Mouse (Mus musculus) lung, embryonic 16.5 days (tissue): ENCODE measurements around the gene S1pr3. TPM values are rescaled to one million over a fixed set of nuclear protein-coding genes. Genes with fewer than 3 reads are reported as not detected.
A peak's percentile ranks its signal among the peaks of the same experiment; 100 is the strongest.

Source experiments
- ATAC-seq: fragments of 200-750 bp; cut with Nextera tagmentation; 2 replicates; pipeline ENCODE4 v1.8.0; 2017; ENCODE audit warnings: low read depth, mild to moderate bottlenecking, moderate library complexity
- H3K27ac ChIP-seq: fragments of 300-500 bp; sonication (generic); 2 replicates; pipeline ENCODE4 v1.5.1; 2014; ENCODE audit warnings: mild to moderate bottlenecking, control low read depth, low read length
- H3K27me3 ChIP-seq: fragments of 300-500 bp; sonication (generic); 2 replicates; pipeline ENCODE4 v1.6.1; 2014; ENCODE audit warnings: low read depth, low read length, mixed read lengths; ENCODE audit not compliant: control insufficient read depth, insufficient read depth
- H3K36me3 ChIP-seq: fragments of 300-500 bp; sonication (generic); 2 replicates; pipeline ENCODE4 v1.6.1; 2014; ENCODE audit warnings: low read length; ENCODE audit not compliant: control insufficient read depth, insufficient read depth
- H3K4me1 ChIP-seq: fragments of 300-500 bp; sonication (generic); replicated peaks from 2 replicates; pipeline ENCODE4 v1.6.1; 2014; ENCODE audit warnings: low read length, mixed read lengths; ENCODE audit not compliant: control insufficient read depth, insufficient read depth
- H3K4me2 ChIP-seq: fragments of 300-500 bp; sonication (generic); 2 replicates; pipeline ENCODE4 v1.6.1; 2014; ENCODE audit warnings: low read depth, low read length, control low read depth
- H3K4me3 ChIP-seq: fragments of 300-500 bp; sonication (generic); 2 replicates; pipeline ENCODE4 v1.5.1; 2014; ENCODE audit warnings: mild to moderate bottlenecking, low read length, control low read depth
- H3K9ac ChIP-seq: fragments of 300-500 bp; sonication (generic); 2 replicates; pipeline ENCODE4 v1.6.1; 2014; ENCODE audit warnings: low read length, control low read depth
- H3K9me3 ChIP-seq: fragments of 300-500 bp; sonication (generic); 2 replicates; pipeline ENCODE4 v1.6.1; 2016; ENCODE audit warnings: low read length; ENCODE audit not compliant: control insufficient read depth
- WGBS: fragments of 180-500 bp; shearing (Covaris S2); extraction: QIAGEN DNeasy Blood & Tissue Kit; methylation state at CpG from one replicate; pipeline ENCODE4 v1.1.7; 2014; 5-methylcytosine and 5-hydroxymethylcytosine counted together
- polyA plus RNA-seq: library from polyadenylated mRNA; unstranded; fragments of >200 nt; fragmentation: Nextera tagmentation; extraction: Ambion mirVana; gene quantifications from 2 replicates; pipeline ENCODE4 v1.2.1, GENCODE M21; 2015

The S1pr3 gene
- polyA plus RNA-seq, 1 experiment from 2014 or later: 117 TPM

- Histone ChIP-seq H3K4me2 (no peak overlapping the region), H3K27me3 (no peaks in the 10 kb centered on the region), H3K36me3 (no peaks in the 10 kb centered on the region), H3K9ac (no peak overlapping the region), H3K9me3 (peaks cover 8% of the 10 kb centered on the region; the same call in 1 of the 2 replicates), H3K4me3 (no peak overlapping the region), H3K4me1 (peaks cover 9% of the 10 kb centered on the region), H3K27ac (no peak overlapping the region)
- WGBS: 90% methylated on average over 3 of the region's 3 CpGs
- ATAC-seq: no peak
These were observed 8.9 kb upstream of the S1pr3 start for GRCm38 (mm10) chr13:51399562-51399961.

- peak; percentile 31; the same call in 1 of the 2 replicates for ATAC-seq
- peak overlapping the region; percentile 53 for H3K9ac ChIP-seq
- WGBS: 28% methylated on average over 14 of the region's 14 CpGs
These were observed 8.2 kb upstream of the S1pr3 start for GRCm38 (mm10) chr13:51400186-51400719.

GRCm38 (mm10) chr13:51400736-51401501, 7.5 kb upstream of the S1pr3 start:
- peak overlapping the region; percentile 80 for H3K4me2 ChIP-seq
- H3K27me3 ChIP-seq: no peaks in the 10 kb centered on the region
- no peak overlapping the region for H3K27ac ChIP-seq
- H3K9me3 ChIP-seq: no peaks in the 10 kb centered on the region
- H3K4me3 ChIP-seq: peak overlapping the region; percentile 43
- 0 out of 2 replicates have a peak, but pooled peaks have one; percentile 16 for ATAC-seq
- WGBS: 8% methylated on average over 20 of the region's 20 CpGs
- H3K9ac ChIP-seq: peak overlapping the region; percentile 53
- peaks cover 11% of the 10 kb centered on the region for H3K4me1 ChIP-seq
- H3K36me3 ChIP-seq: no peaks in the 10 kb centered on the region

More at GRCm38 (mm10) chr13:51400186-51400719, 8.2 kb upstream of the S1pr3 start:
- Histone ChIP-seq H3K36me3 (no peaks in the 10 kb centered on the region), H3K27ac (no peak overlapping the region), H3K27me3 (no peaks in the 10 kb centered on the region), H3K4me3 (peak overlapping the region; percentile 43), H3K9me3 (peaks cover 2% of the 10 kb centered on the region; the same call in 1 of the 2 replicates), H3K4me2 (peak overlapping the region; percentile 80), H3K4me1 (peaks cover 9% of the 10 kb centered on the region)

- H3K36me3 ChIP-seq: no peaks in the 10 kb centered on the region
- WGBS: 77% methylated on average over 4 of the region's 4 CpGs
- H3K27ac ChIP-seq: no peak overlapping the region
These were observed 3.9 kb upstream of the S1pr3 start for GRCm38 (mm10) chr13:51404566-51404965.

GRCm38 (mm10) chr13:51405731-51406320, 2.6 kb upstream of the S1pr3 start:
- Histone ChIP-seq H3K9ac (no peak overlapping the region), H3K4me2 (no peak overlapping the region), H3K27ac (no peak overlapping the region), H3K9me3 (no peaks in the 10 kb centered on the region), H3K36me3 (no peaks in the 10 kb centered on the region), H3K4me1 (peaks cover 14% of the 10 kb centered on the region), H3K27me3 (no peaks in the 10 kb centered on the region), H3K4me3 (no peak overlapping the region)
- whole genome bisulfite sequencing: 56% methylated on average over 13 of the region's 13 CpGs
- no peak for ATAC-seq

More at GRCm38 (mm10) chr13:51404566-51404965, 3.9 kb upstream of the S1pr3 start:
- Histone ChIP-seq H3K27me3 (no peaks in the 10 kb centered on the region), H3K9me3 (no peaks in the 10 kb centered on the region), H3K4me1 (peaks cover 18% of the 10 kb centered on the region), H3K9ac (no peak overlapping the region), H3K4me2 (no peak overlapping the region), H3K4me3 (no peak overlapping the region)
- ATAC-seq: no peak

GRCm38 (mm10) chr13:51407541-51408217, 760 bp upstream of the S1pr3 start:
- H3K27me3 ChIP-seq: no peaks in the 10 kb centered on the region
- peak overlapping the region; percentile 81; the same call in 1 of the 2 replicates for H3K9ac ChIP-seq
- H3K27ac ChIP-seq: peak overlapping the region; percentile 48
- peaks cover 10% of the 10 kb centered on the region for H3K4me1 ChIP-seq
- WGBS: 29% methylated on average over 13 of the region's 13 CpGs
- no peak for ATAC-seq
- no peaks in the 10 kb centered on the region for H3K36me3 ChIP-seq
- peak overlapping the region; percentile 70 for H3K4me3 ChIP-seq
- peak overlapping the region; percentile 68 for H3K4me2 ChIP-seq
- H3K9me3 ChIP-seq: no peaks in the 10 kb centered on the region

- 44% methylated on average over 6 of the region's 6 CpGs for WGBS
- Histone ChIP-seq H3K36me3 (peaks cover 6% of the 10 kb centered on the region), H3K9me3 (no peaks in the 10 kb centered on the region), H3K27ac (peak overlapping the region; percentile 81), H3K27me3 (no peaks in the 10 kb centered on the region), H3K4me2 (peak overlapping the region; percentile 68), H3K4me3 (peak overlapping the region; percentile 70), H3K4me1 (peaks cover 19% of the 10 kb centered on the region), H3K9ac (peak overlapping the region; percentile 81)
- no peak; the same call in 1 of the 2 replicates for ATAC-seq
These were observed 1.6 kb downstream of the S1pr3 start for GRCm38 (mm10) chr13:51409936-51410481.

GRCm38 (mm10) chr13:51411243-51411642, 2.8 kb downstream of the S1pr3 start:
- H3K27me3 ChIP-seq: no peaks in the 10 kb centered on the region
- H3K4me3 ChIP-seq: peak overlapping the region; percentile 70
- ATAC-seq: no peak
- H3K36me3 ChIP-seq: peaks cover 9% of the 10 kb centered on the region
- peak overlapping the region; percentile 81 for H3K9ac ChIP-seq
- 35% methylated on average over 9 of the region's 9 CpGs for WGBS
- H3K27ac ChIP-seq: peak overlapping the region; percentile 81
- peaks cover 23% of the 10 kb centered on the region for H3K4me1 ChIP-seq
- H3K9me3 ChIP-seq: 0 out of 2 replicates have a peak, but pooled peaks cover 3% of the 10 kb centered on the region
- H3K4me2 ChIP-seq: peak overlapping the region; percentile 68
